22 mouse cellular contexts compared by ENCODE assay signal in the genomic region with DNA sequence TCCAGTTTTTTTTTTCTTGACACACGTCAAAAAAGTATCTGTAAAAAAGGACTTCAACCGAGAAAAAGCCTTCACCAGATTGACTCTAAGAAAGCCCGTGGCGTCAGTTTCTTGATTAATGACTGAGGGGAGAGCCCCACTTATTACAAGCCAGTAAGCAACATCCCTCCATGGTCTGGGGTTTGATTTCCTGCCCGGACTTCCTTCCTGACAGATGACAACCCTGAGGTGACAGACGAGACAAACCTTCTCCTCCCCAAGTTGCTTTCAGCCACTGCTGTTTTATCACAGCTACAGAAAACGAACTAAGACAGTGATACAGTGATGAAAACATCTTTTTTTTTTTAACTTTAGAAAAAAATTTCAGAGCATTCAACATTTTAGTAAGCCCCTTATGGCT. TPM values are rescaled to one million over a fixed set of nuclear protein-coding genes. Genes with fewer than 3 reads are reported as not detected.
DNase-seq lines count a peak whose midpoint lies in the region; TF ChIP-seq lines count a peak whose summit lies in the region.
"Had no signal": no experiment of that assay in that cellular context is flagged by ENCODE, and none has a peak within 500 bp of the region (broad histone marks: within the 10 kb centered on the region; RNA-seq: fewer than 3 reads in every experiment).

No protein-coding gene starts in this region.

- peak; percentile 66 for DNase-seq in heart, embryonic 10.5 days (ENCODE audit: low spot score)
- no peak for DNase-seq in heart, postnatal 4 days
- DNase-seq in lung, postnatal 10 days, result peak; percentile 28
- DNase-seq in lung, adult 2 months, result no peak
- DNase-seq in induced T-regulatory cell, adult 2 months (ENCODE audit: low read depth), result peak; percentile 69
- no peak for DNase-seq in thymus, postnatal 10 days (ENCODE audit: low spot score in 2 of 2)
- no peak for DNase-seq in kidney, postnatal 36 days
- DNase-seq in layer of hippocampus, postnatal 25 days (ENCODE audit: extremely low spot score in 1 of 2, low spot score in 1 of 2), result no peak
- DNase-seq: adrenal gland, postnatal 36 days; cerebellum, adult 9-10 months; kidney, adult 11 months; layer of hippocampus, adult 9-11 months; left cerebral cortex, postnatal 4 days; liver, postnatal 0 days; thymus, adult 18-20 months had no signal

- no peak overlapping the region for H3K27ac ChIP-seq in heart, embryonic 10.5 days
- H3K27ac ChIP-seq: forebrain, embryonic 15.5 days; hindbrain, embryonic 10.5 days; hindbrain, postnatal 0 days; macrophage; midbrain, embryonic 15.5 days had no signal

- TF ChIP-seq CTCF in lung, adult 2 months (IDR thresholded peaks at IDR 0.05; ENCODE audit: insufficient read depth, low read length), result no peak

- H3K27me3 ChIP-seq in heart, embryonic 10.5 days (ENCODE audit: insufficient read depth, poor library complexity, severe bottlenecking), result no peaks in the 10 kb centered on the region
- H3K27me3 ChIP-seq: forebrain, embryonic 15.5 days; heart, embryonic 15.5 days; midbrain, embryonic 15.5 days had no signal

- peaks cover 20% of the 10 kb centered on the region for H3K4me1 ChIP-seq in heart, embryonic 10.5 days
- peaks cover 14% of the 10 kb centered on the region for H3K4me1 ChIP-seq in lung, adult 2 months (ENCODE audit: control insufficient read depth, insufficient read depth, low read length)
- H3K4me1 ChIP-seq: midbrain, embryonic 15.5 days had no signal

- no peak overlapping the region for H3K4me3 ChIP-seq in heart, embryonic 10.5 days
- no peak overlapping the region for H3K4me3 ChIP-seq in lung, adult 2 months (replicated peaks; ENCODE audit: extremely low read depth, low read depth, low read length)
- H3K4me3 ChIP-seq: forebrain, embryonic 15.5 days; heart, embryonic 15.5 days; hindbrain, embryonic 10.5 days; midbrain, embryonic 15.5 days; myocyte had no signal

- WGBS in heart, embryonic 10.5 days, result 63% methylated on average over 7 of the region's 7 CpGs
- 33% methylated on average over 7 of the region's 7 CpGs for WGBS in lung, adult 2 months

- H3K9me3 ChIP-seq in heart, embryonic 10.5 days, result no peaks in the 10 kb centered on the region
- H3K9me3 ChIP-seq: forebrain, embryonic 15.5 days; heart, embryonic 15.5 days; hindbrain, embryonic 10.5 days; midbrain, embryonic 15.5 days had no signal

- no peaks in the 10 kb centered on the region for H3K36me3 ChIP-seq in heart, embryonic 10.5 days
- H3K36me3 ChIP-seq: forebrain, embryonic 15.5 days; heart, embryonic 15.5 days; hindbrain, embryonic 10.5 days; midbrain, embryonic 15.5 days had no signal

- TF ChIP-seq POLR2A in lung, adult 2 months (IDR thresholded peaks at IDR 0.05; ENCODE audit: borderline replicate concordance, extremely low read depth, low read depth, low read length), result no peak

RNA-seq across cellular contexts. Expression of gene Msrb3, which starts 14.9 kb away (rescaled TPM):
- 15.4 and 20.6 TPM in 2 replicates for polyA plus RNA-seq in heart, embryonic 10.5 days (2016; fragmentation: Nextera tagmentation; extraction: Ambion mirVana)
- 100 to 1,000 TPM; 154 to 177 TPM for total RNA-seq in heart, postnatal 4 days (2021)
- 32.1 and 36.6 TPM in 2 replicates for polyA plus RNA-seq in lung, adult 2 months (2012; rRNA removed)
- 1 to 10 TPM; 4.2 to 4.3 TPM for total RNA-seq in layer of hippocampus, postnatal 25 days (2021)

Comparison
In these comparisons a context has a peak if more than half of its experiments do, and no peak if none do; other contexts are left out.
1. DNase-seq: peak in heart, embryonic 10.5 days (single experiment), lung, postnatal 10 days (single experiment) and induced T-regulatory cell, adult 2 months (single experiment); none in heart, postnatal 4 days (single experiment), lung, adult 2 months (single experiment), thymus, postnatal 10 days (0 of 2), kidney, postnatal 36 days (0 of 2) and layer of hippocampus, postnatal 25 days (0 of 2).
2. RNA of gene Msrb3, which starts 14.9 kb away (total RNA-seq): 154 to 177 TPM in heart, postnatal 4 days; 4.2 to 4.3 TPM in layer of hippocampus, postnatal 25 days; every median in the first group is over 10 times any median in the second.